ENCODE assay signal across 22 mouse cellular contexts in the genomic region with DNA sequence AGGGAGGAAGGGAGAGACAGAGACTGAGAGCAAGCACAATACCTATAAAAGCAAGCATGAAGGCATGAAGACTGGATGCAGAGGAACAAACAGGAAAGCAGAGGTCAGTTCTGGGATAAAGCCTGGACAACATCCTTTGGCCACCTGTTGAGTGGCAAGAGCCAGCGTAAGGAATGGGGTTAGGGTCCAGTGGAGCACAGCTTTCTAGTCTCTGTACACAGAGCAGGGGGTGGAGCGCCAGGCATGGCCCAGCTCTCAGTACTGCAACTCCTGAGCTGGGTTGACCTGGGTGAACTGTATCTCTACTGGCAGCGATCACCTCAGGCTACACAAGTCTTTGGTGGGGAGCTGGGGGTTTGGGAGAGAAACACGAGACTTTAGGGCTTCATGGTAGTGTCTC. TPM values are rescaled to one million over a fixed set of nuclear protein-coding genes. Genes with fewer than 3 reads are reported as not detected.
DNase-seq lines count a peak whose midpoint lies in the region; ATAC-seq and TF ChIP-seq lines count a peak whose summit lies in the region.
"Had no signal": no experiment of that assay in that cellular context is flagged by ENCODE, and none has a peak within 500 bp of the region (broad histone marks: within the 10 kb centered on the region; RNA-seq: fewer than 3 reads in every experiment).

No protein-coding gene starts in this region.

- H3K4me1 ChIP-seq in heart, embryonic 13.5 days: peaks cover 93% of the 10 kb centered on the region
- H3K4me1 ChIP-seq in liver, adult 2 months (ENCODE audit: control insufficient read depth, insufficient read depth, low read length): peaks cover 22% of the 10 kb centered on the region
- peaks cover 10% of the 10 kb centered on the region for H3K4me1 ChIP-seq in liver, embryonic 16.5 days (ENCODE audit: control insufficient read depth, low read depth, low read length)
- H3K4me1 ChIP-seq in midbrain, embryonic 15.5 days: peaks cover 7% of the 10 kb centered on the region; the same call in 1 of the 2 replicates

- H3K79me2 ChIP-seq in liver, adult 2 months (ENCODE audit: control insufficient read depth, insufficient read depth, low read length): peaks cover 5% of the 10 kb centered on the region; the same call in 1 of the 2 replicates

- H3K27ac ChIP-seq in heart, embryonic 13.5 days (replicated peaks): peak overlapping the region; percentile 97
- peak overlapping the region; percentile 50 for H3K27ac ChIP-seq in liver, adult 2 months (replicated peaks; ENCODE audit: insufficient read depth, low read depth, low read length)
- H3K27ac ChIP-seq in liver, embryonic 16.5 days (ENCODE audit: low read length): no peak overlapping the region
- H3K27ac ChIP-seq in midbrain, embryonic 15.5 days: no peak overlapping the region
- H3K27ac ChIP-seq: embryonic facial prominence, embryonic 12.5 days; hindbrain, embryonic 13.5 days; left cerebral cortex, adult 2 months had no signal

- no peak overlapping the region for H3K4me3 ChIP-seq in heart, embryonic 13.5 days
- no peak overlapping the region for H3K4me3 ChIP-seq in liver, adult 2 months (ENCODE audit: insufficient read depth, low read depth, low read length)
- H3K4me3 ChIP-seq in liver, embryonic 16.5 days (ENCODE audit: low read depth, low read length): no peak overlapping the region
- H3K4me3 ChIP-seq in midbrain, embryonic 15.5 days: no peak overlapping the region
- H3K4me3 ChIP-seq: embryonic facial prominence, embryonic 12.5 days; hindbrain, embryonic 13.5 days; left cerebral cortex, adult 2 months; stomach, embryonic 15.5 days had no signal

- H3K9me3 ChIP-seq in heart, embryonic 13.5 days: no peaks in the 10 kb centered on the region
- H3K9me3 ChIP-seq in liver, embryonic 16.5 days (replicated peaks; ENCODE audit: control insufficient read depth, low read length): no peaks in the 10 kb centered on the region
- H3K9me3 ChIP-seq in midbrain, embryonic 15.5 days: no peaks in the 10 kb centered on the region
- H3K9me3 ChIP-seq: embryonic facial prominence, embryonic 12.5 days; G1E; hindbrain, embryonic 13.5 days; stomach, embryonic 15.5 days had no signal

- no peak for TF ChIP-seq CTCF in liver, adult 2 months (IDR thresholded peaks at IDR 0.05; ENCODE audit: low read depth, low read length)

- no peaks in the 10 kb centered on the region for H3K27me3 ChIP-seq in heart, embryonic 13.5 days (replicated peaks)
- H3K27me3 ChIP-seq in liver, adult 2 months (ENCODE audit: control insufficient read depth, insufficient read depth, low read length): no peaks in the 10 kb centered on the region
- H3K27me3 ChIP-seq in liver, embryonic 16.5 days (ENCODE audit: control insufficient read depth, insufficient read depth, low read depth, low read length): no peaks in the 10 kb centered on the region
- no peaks in the 10 kb centered on the region for H3K27me3 ChIP-seq in midbrain, embryonic 15.5 days (replicated peaks)
- H3K27me3 ChIP-seq: embryonic facial prominence, embryonic 12.5 days; stomach, embryonic 15.5 days had no signal

- H3K9ac ChIP-seq in heart, embryonic 13.5 days: peak overlapping the region; percentile 61
- no peak overlapping the region; the same call in 1 of the 2 replicates for H3K9ac ChIP-seq in liver, adult 2 months (ENCODE audit: low read depth, low read length)
- no peak overlapping the region for H3K9ac ChIP-seq in liver, embryonic 16.5 days (ENCODE audit: low read depth, low read length)
- H3K9ac ChIP-seq in midbrain, embryonic 15.5 days: no peak overlapping the region
- H3K9ac ChIP-seq: embryonic facial prominence, embryonic 12.5 days; hindbrain, embryonic 13.5 days; stomach, embryonic 15.5 days had no signal

- ATAC-seq in heart, embryonic 13.5 days (ENCODE audit: extremely low read depth, insufficient number of reproducible peaks, low FRiP score, low TSS enrichment): no peak
- ATAC-seq in liver, embryonic 16.5 days (ENCODE audit: low read depth): peak; percentile 72
- ATAC-seq in midbrain, embryonic 15.5 days (replicated peaks): no peak
- ATAC-seq: activated CD4-positive, CD25-positive, alpha-beta regulatory T cell, adult 4 months; forebrain, embryonic 16.5 days; inflammation-experienced regulatory T-cells, adult 6 months; midbrain, embryonic 16.5 days had no signal

- no peak for TF ChIP-seq POLR2A in liver, adult 2 months (IDR thresholded peaks at IDR 0.05; ENCODE audit: extremely low read depth, insufficient read depth, low read length)

- WGBS in heart, embryonic 13.5 days: 83% methylated on average over 4 of the region's 4 CpGs
- WGBS in liver, adult 2 months: 22% methylated on average over 4 of the region's 4 CpGs
- 66% methylated on average over 4 of the region's 4 CpGs for WGBS in liver, embryonic 16.5 days (ENCODE audit: insufficient replicate concordance)
- WGBS in midbrain, embryonic 15.5 days: 84% methylated on average over 4 of the region's 4 CpGs

- DNase-seq in cerebellum, adult 9-11 months: peak; percentile 50
- no peak for DNase-seq in cerebellum, adult 8-10 months
- DNase-seq in heart, postnatal 4 days: no peak
- DNase-seq in liver, adult 2 months (ENCODE audit: extremely low read depth, low read depth, low spot score): peak; percentile 89
- no peak for DNase-seq in liver
- DNase-seq: cerebellum, adult 11 months; kidney, adult 2 months; kidney, postnatal 14 days; left cerebral cortex, postnatal 4 days; lung, adult 18-20 months had no signal

- no peak overlapping the region for H3K4me2 ChIP-seq in heart, embryonic 13.5 days
- no peak overlapping the region for H3K4me2 ChIP-seq in liver, embryonic 16.5 days (ENCODE audit: low read depth, low read length)
- H3K4me2 ChIP-seq in midbrain, embryonic 15.5 days: no peak overlapping the region
- H3K4me2 ChIP-seq: embryonic facial prominence, embryonic 12.5 days; hindbrain, embryonic 13.5 days; stomach, embryonic 15.5 days had no signal

- no peaks in the 10 kb centered on the region for H3K36me3 ChIP-seq in heart, embryonic 13.5 days
- no peaks in the 10 kb centered on the region for H3K36me3 ChIP-seq in liver, adult 2 months (ENCODE audit: control insufficient read depth, insufficient read depth, low read length)
- no peaks in the 10 kb centered on the region for H3K36me3 ChIP-seq in liver, embryonic 16.5 days (ENCODE audit: control insufficient read depth, insufficient read depth)
- no peaks in the 10 kb centered on the region for H3K36me3 ChIP-seq in midbrain, embryonic 15.5 days (replicated peaks)
- H3K36me3 ChIP-seq: embryonic facial prominence, embryonic 12.5 days; hindbrain, embryonic 13.5 days; stomach, embryonic 15.5 days had no signal

RNA-seq across cellular contexts. Expression of a gene that starts 56.4 kb away (rescaled TPM):
- polyA plus RNA-seq in heart, embryonic 13.5 days (2015; fragmentation: Nextera tagmentation; extraction: Ambion mirVana): 68.5 and 70.8 TPM in 2 replicates
- 10 to 100 TPM; 55.1 to 68.4 TPM for total RNA-seq in heart, postnatal 4 days (2021)
- total RNA-seq in liver, adult 2 months (2014; rRNA removed): 18.0 and 19.3 TPM in 2 replicates
- 23.6 and 26.2 TPM in 2 replicates for polyA plus RNA-seq in liver, adult 2 months (2012; rRNA removed)
- 46.9 and 47.9 TPM in 2 replicates for polyA plus RNA-seq in liver, embryonic 16.5 days (2015; fragmentation: Nextera tagmentation; extraction: Ambion mirVana)
- 79.6 and 81.1 TPM in 2 replicates for polyA plus RNA-seq in midbrain, embryonic 15.5 days (2015; fragmentation: Nextera tagmentation; extraction: Ambion mirVana)

Comparison
In these comparisons a context has a peak if more than half of its experiments do, and no peak if none do; other contexts are left out.
1. DNase-seq: peak in cerebellum, adult 9-11 months (single experiment) and liver, adult 2 months (single experiment); none in cerebellum, adult 8-10 months (single experiment), heart, postnatal 4 days (single experiment) and liver (single experiment).
2. H3K27ac ChIP-seq: peak in heart, embryonic 13.5 days (single experiment) and liver, adult 2 months (single experiment); none in liver, embryonic 16.5 days (single experiment) and midbrain, embryonic 15.5 days (single experiment).